Mouse (Mus musculus) spleen, adult 2 months (tissue): ENCODE measurements around the gene Snd1. TPM values are rescaled to one million over a fixed set of nuclear protein-coding genes. Genes with fewer than 3 reads are reported as not detected.

Experiments used
- DNase-seq, 2 experiments: peaks; one replicate each; pipeline versions ENCODE4 v3.0.0 to v3.0.0-alpha.2; 2012 to 2021; ENCODE audit warnings: low spot score in 2 of 2, low read depth in 1 of 2
- H3K27ac ChIP-seq: fragments of 200-500 bp; 2 replicates; pipeline ENCODE4 v1.5.1; 2012; ENCODE audit warnings: low read length, inconsistent platforms; ENCODE audit not compliant: insufficient read depth
- H3K27me3 ChIP-seq: fragments of 200-500 bp; 2 replicates; pipeline ENCODE4 v1.6.1; 2012; ENCODE audit warnings: mild to moderate bottlenecking, moderate library complexity, low read length, inconsistent platforms; ENCODE audit not compliant: control insufficient read depth, insufficient read depth
- H3K36me3 ChIP-seq: fragments of 200-500 bp; 2 replicates; pipeline ENCODE4 v1.6.1; 2012; ENCODE audit warnings: mild to moderate bottlenecking, low read length, inconsistent platforms; ENCODE audit not compliant: control insufficient read depth, insufficient read depth
- H3K4me1 ChIP-seq: fragments of 200-500 bp; 2 replicates; pipeline ENCODE4 v1.6.1; 2011; ENCODE audit warnings: inconsistent platforms; ENCODE audit not compliant: control insufficient read depth, insufficient read depth, insufficient read length
- H3K4me3 ChIP-seq: fragments of 200-500 bp; 2 replicates; pipeline ENCODE4 v1.5.1; 2011; ENCODE audit warnings: mild to moderate bottlenecking, inconsistent platforms; ENCODE audit not compliant: insufficient read depth, insufficient read length; ENCODE audit errors: extremely low read depth
- CTCF ChIP-seq: fragments of 200-500 bp; IDR thresholded peaks from 2 replicates; pipeline ENCODE4 v1.5.1; 2011; ENCODE audit warnings: mild to moderate bottlenecking, inconsistent platforms; ENCODE audit not compliant: insufficient read depth, insufficient read length, insufficient replicate concordance; ENCODE audit errors: extremely low read depth
- POLR2A ChIP-seq: fragments of 200-500 bp; IDR thresholded peaks from 2 replicates; pipeline ENCODE4 v1.6.1; 2011; ENCODE audit warnings: low read depth, low read length, inconsistent platforms
- WGBS: fragments of 180-500 bp; shearing (Covaris S2); methylation state at CpG from one replicate; pipeline ENCODE4 v1.1.7; 2018; 5-methylcytosine and 5-hydroxymethylcytosine counted together
- polyA plus RNA-seq: library from polyadenylated mRNA; depleted of rRNA; stranded (reverse); fragments of >200 nt; gene quantifications from 2 replicates; pipeline ENCODE4 v1.2.3, GENCODE M21; 2012

Gene Snd1
- polyA plus RNA-seq, 1 experiment = 55.0 TPM

DNA sequence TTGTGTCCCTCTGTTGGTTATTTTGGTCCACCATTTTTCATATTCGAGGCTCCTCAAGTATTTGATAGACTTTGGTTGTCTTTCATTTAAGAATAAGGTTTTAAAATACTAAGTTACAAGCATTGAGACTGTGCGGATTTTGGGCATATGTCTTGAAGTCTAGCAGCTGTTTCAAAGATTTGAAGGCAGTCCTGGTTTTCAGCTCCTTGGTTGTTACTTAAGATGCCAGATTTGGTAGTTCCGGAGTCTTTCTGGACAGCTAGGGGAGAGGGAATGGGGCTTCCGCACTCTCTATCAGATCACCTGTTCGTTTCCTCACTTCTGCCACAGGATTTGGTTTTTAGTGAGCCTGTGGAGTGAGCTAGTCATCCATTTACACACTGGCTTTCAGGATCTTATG lies 61.5 kb downstream of the Snd1 start:
- no peak for DNase-seq
- H3K4me1 ChIP-seq = no peaks in the 10 kb centered on the region
- 93% methylated on average over 5 of the region's 5 CpGs for WGBS
- H3K4me3 ChIP-seq = no peak overlapping the region
- H3K27me3 ChIP-seq = no peaks in the 10 kb centered on the region
- H3K36me3 ChIP-seq = peaks cover 14% of the 10 kb centered on the region
- no peak overlapping the region for H3K27ac ChIP-seq
- TF ChIP-seq CTCF (no peak), POLR2A (no peak)

DNA sequence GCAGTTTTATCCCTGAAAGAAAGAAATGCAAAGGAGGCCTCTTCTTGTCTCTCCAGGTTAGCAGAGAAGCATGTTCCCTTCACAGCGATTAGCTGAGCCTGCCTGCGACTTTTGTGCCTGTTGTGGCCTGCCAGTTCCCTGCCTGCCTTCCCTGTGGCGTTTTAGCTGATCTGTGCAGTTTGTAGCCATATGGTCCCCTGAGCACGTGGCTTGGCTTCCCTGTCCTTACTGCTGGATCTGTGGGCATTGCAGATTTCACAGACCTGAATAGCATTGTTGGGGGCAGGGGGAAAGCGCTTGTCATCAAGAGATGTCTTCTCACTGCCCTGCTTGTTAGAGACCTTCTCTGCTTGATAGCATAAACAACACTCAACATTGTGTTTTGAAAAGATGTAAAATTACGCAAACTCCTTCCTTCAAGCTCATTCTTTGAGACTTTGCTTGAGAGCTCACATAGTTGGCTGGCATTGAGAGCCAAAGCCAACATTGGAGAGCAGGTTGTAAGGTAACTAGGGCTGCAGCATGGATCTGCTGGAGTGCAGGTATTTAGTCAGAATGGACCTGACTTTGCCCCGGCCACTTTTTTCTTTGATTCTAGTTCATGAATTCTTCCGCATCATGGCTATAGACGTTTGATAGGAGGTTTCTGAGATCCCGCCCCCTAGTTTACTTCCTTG lies 63.0 kb downstream of the Snd1 start:
- H3K36me3 ChIP-seq = peaks cover 7% of the 10 kb centered on the region
- WGBS = 88% methylated on average over 10 of the region's 10 CpGs
- no peak for DNase-seq
- no peak overlapping the region for H3K27ac ChIP-seq
- TF ChIP-seq CTCF (no peak), POLR2A (no peak)
- H3K4me1 ChIP-seq = no peaks in the 10 kb centered on the region
- H3K27me3 ChIP-seq = no peaks in the 10 kb centered on the region
- no peak overlapping the region for H3K4me3 ChIP-seq

DNA sequence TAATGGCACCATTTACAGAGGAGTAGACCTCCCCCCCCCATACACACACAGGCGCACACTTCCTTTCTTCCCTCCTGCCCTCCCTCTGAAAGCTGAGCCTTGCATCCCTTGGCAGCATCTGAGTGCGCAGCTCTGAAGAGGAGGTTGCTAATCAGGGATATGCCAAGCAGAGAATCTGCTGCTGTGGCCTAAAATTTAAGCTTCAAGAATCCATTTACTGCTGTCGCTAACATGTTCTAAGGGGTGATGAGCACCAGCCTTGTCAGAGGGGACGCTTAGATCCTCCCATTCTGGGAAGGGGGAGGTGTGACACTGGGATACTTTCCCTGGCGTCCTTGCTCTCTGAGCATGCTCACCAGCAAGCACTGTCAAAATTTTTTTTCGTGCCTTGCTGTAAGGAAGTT lies 67.4 kb downstream of the Snd1 start:
- Histone ChIP-seq H3K36me3 (peaks cover 6% of the 10 kb centered on the region), H3K4me3 (no peak overlapping the region), H3K27me3 (no peaks in the 10 kb centered on the region), H3K4me1 (no peaks in the 10 kb centered on the region), H3K27ac (no peak overlapping the region)
- DNase-seq = no peak
- WGBS = 86% methylated on average over 6 of the region's 6 CpGs
- TF ChIP-seq CTCF (no peak), POLR2A (no peak)

DNA sequence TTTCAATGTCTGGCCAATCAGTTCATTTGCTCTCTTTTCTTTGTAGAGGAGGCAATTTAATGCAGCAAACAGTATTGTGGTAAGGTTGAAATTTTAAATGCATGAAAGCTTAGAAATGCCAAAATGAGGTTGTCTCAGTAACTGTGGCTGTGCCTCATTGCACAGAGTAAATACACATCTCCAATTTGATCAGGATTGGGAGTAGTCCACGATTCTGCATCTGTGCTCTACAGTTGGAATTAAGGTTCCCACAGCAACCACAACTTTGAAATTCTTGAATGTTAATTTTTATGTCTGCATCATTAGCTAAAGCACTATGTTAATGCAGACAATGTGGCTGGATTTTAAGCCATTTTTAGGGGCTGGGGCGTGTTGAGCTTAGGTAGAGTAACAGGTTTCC lies 72.0 kb downstream of the Snd1 start:
- H3K4me3 ChIP-seq = no peak overlapping the region
- H3K36me3 ChIP-seq = peaks cover 11% of the 10 kb centered on the region
- TF ChIP-seq CTCF = no peak
- no peak for TF ChIP-seq POLR2A
- no peaks in the 10 kb centered on the region for H3K4me1 ChIP-seq
- H3K27ac ChIP-seq = no peak overlapping the region
- H3K27me3 ChIP-seq = no peaks in the 10 kb centered on the region
- WGBS = 90% methylated on average over 2 of the region's 2 CpGs
- DNase-seq = no peak

DNA sequence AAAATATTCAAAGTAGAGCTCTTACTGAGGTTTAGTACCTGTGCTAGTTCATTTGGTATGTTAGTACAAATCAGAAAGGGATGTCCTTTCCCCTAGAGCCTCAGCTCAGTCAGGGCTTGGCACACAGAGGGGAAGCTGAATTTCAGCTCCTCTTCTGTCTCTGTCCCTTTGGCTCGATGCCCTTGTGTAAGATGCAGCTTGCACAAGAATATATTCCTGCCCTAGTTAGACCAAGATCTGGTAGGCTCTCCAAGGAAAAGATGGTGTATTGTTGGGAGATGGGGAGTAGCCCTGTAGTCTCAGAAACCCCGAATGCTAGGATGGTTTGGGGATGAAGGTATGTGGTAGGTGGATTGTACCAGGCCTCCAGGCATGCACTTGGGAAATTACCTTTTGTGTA lies 74.4 kb downstream of the Snd1 start:
- Histone ChIP-seq H3K36me3 (peaks cover 15% of the 10 kb centered on the region), H3K4me1 (no peaks in the 10 kb centered on the region), H3K4me3 (no peak overlapping the region), H3K27ac (no peak overlapping the region), H3K27me3 (no peaks in the 10 kb centered on the region)
- 88% methylated on average over 2 of the region's 2 CpGs for WGBS
- no peak for DNase-seq
- TF ChIP-seq POLR2A (no peak), CTCF (no peak)

DNA sequence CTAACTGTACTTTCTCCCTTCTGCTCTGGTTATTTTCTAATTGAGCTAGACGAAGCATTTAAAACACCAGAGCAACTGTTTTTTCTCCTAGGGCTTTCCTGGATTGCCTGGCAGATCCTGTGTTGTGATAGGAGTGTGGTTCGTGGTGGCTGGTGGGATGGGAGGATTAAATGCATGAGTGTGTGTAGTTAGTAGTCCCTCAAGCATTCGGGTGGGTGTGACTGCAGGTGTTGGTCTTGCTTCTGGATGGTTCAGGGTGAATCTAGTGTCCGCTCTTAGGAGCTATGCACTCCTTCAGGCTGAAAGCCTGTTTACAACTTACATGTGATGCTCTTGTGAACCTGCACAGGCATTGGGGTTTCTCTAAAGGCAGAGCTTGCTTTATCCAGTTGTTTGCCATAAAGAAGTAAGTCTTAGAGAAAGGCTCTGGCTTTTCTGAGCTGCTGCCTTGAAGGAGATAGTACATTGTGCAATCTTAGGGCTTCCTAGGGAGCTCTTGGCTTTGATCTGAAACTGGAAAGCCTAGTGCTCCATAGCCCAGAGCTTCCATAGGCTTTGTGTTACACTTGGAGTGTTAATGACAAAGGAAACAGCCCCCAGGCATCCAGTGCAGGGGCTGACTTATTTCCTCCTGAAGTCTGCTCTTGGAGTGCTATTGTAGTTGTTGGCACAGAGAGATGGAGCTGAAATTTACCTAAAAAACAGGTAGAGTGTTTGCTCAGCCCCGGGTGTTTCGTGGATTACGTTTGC lies 75.5 kb downstream of the Snd1 start:
- Histone ChIP-seq H3K4me3 (no peak overlapping the region), H3K4me1 (no peaks in the 10 kb centered on the region), H3K36me3 (peaks cover 17% of the 10 kb centered on the region), H3K27me3 (no peaks in the 10 kb centered on the region), H3K27ac (no peak overlapping the region)
- WGBS = 85% methylated on average over 7 of the region's 7 CpGs
- DNase-seq = no peak
- no peak for TF ChIP-seq POLR2A
- no peak for TF ChIP-seq CTCF

DNA sequence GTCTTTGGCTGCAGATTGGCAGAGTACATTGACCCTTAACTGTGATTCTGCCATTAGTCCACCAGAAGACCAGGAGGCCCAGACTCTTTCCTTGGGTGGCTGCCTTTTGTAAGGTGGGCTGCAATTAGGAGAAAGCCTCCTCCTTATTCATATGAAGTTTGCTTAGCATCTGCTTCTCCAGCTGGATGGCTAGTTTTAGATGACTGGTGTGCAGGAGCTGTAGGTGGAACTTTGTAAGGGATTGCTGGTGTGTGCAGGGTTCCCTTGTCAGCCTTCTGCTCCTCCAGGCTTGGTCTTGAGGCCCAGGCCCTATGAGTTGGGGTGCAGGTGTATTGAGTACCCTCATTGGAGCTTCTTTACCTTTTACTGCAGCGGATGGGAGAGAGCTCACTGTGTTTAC lies 79.5 kb downstream of the Snd1 start:
- no peaks in the 10 kb centered on the region for H3K27me3 ChIP-seq
- no peak overlapping the region for H3K4me3 ChIP-seq
- no peak overlapping the region for H3K27ac ChIP-seq
- TF ChIP-seq POLR2A (no peak), CTCF (no peak)
- no peaks in the 10 kb centered on the region for H3K4me1 ChIP-seq
- 97% methylated on average over 1 of the region's 1 CpGs for WGBS
- DNase-seq = no peak
- peaks cover 16% of the 10 kb centered on the region for H3K36me3 ChIP-seq
